Mouse (Mus musculus) lung, postnatal 25 days (tissue): Measurements from ENCODE around the gene Vps13c.

ENCODE experiments used
- DNase-seq: peaks from one replicate; pipeline ENCODE4 v3.0.0; 2022; ENCODE audit warnings: low spot score

The Vps13c gene

GRCm38 (mm10) chr9:67839981-67840859, at the start of gene Vps13c:
TSS of gene Vps13c (plus strand) at chr9:67840396.
- DNase-seq, result peak; percentile 78

DNA sequence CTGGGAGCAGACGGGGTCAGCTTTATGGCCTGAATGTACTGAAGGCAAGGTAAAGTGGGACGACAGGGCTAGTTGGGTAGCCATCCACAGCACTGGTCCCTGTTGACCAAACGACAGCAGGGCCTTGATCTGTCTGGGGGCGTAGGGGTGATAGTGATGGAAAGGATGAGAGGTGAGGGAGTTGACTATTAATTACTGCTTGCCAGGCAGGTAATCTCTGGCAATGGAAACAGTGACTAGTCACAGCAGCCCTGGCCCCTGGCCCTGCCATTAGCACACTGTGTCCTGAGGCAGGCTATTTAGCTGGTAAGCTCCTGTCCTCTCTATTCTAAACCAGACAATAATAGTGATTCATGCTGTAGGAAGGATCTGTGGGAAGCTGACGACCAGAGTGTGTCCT, 47.8 kb upstream of the Vps13c start:
- DNase-seq, result no peak

- DNase-seq, result no peak
Observed at GRCm38 (mm10) chr9:67793501-67793900, 46.7 kb upstream of the Vps13c start.

DNA sequence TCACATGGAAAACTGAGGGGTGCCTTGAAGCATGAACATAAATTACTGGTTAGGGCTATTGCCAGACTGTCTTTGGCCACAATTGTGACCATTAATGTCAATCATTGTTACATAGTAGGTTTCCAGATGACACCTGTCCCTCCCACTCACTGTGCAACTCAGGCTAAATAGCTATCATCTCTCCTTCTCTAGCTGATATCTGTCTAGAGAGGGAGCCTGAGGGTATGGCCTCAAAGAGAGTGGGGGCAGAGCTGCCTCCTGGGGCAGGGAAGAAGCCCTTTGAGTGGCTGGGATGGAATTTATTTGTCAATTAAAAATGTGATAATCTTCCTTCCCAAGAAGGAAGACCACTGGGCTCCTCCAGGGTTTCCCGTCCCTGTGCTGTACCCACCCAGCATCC, 46.0 kb upstream of the Vps13c start:
- no peak for DNase-seq

DNA sequence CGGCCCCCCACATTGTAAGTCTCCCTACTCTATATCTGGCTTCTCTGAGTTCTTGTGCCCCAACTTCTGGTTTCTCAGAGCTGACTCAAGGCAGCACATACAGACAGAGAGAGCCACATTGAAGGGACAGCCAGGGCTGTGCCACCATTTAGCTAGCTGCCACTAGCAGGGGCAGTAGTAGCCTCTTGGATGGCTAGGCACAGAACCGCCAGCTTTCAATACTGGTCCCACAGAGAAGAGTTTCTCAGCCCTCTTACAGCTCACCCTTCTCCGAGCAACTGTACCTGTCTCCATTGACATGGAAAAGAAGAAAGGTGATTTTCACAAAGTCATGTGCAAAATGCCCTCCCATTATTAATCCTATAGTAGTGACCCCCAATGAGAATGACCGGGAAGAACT, 45.5 kb upstream of the Vps13c start:
- DNase-seq, result no peak

GRCm38 (mm10) chr9:67795205-67795675, 45.0 kb upstream of the Vps13c start:
- DNase-seq, result no peak

GRCm38 (mm10) chr9:67799078-67799819, 40.9 kb upstream of the Vps13c start:
- DNase-seq, result no peak

GRCm38 (mm10) chr9:67802241-67802640, 38.0 kb upstream of the Vps13c start:
- peak; percentile 41 for DNase-seq

- no peak for DNase-seq
Observed at GRCm38 (mm10) chr9:67807000-67807399, 33.2 kb upstream of the Vps13c start.

DNA sequence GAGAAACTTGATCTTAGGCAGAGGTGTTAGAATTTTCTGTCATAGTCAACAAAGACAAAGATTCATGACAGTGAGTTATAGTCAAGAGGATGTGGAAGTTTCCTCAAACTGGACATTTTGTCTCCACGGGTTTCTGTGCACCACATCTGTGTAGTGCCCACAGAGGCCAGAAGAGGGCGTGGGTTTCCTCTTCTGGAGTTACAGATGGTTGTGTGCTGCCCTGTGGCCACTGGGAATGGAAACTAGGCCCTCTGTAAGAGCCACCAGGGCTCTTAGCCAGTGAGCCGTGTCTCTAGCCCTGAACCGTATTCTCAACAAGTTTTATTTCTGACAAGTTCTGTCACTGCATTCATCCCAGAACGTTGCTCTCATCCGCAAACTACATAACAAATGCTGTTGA, 29.7 kb upstream of the Vps13c start:
- no peak for DNase-seq

DNA sequence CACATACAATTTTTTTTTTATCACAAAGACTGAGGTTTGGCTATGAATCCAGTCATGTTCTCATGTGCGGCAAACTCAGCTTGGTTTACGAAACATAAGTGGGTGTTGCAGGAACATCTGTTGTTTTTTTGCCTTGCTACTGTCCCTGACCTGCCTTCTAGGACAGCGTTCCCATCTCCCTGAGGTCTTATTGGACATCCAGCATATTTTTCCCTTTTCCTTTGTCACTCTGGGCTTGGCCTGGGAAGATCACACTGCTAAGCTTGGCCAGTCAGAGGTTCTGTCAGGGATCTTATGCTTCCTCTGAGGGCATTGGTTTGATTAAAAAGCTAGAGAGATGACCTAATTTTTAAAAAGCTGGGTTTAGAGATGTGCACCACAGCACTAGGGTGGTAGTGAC, 29.1 kb upstream of the Vps13c start:
- no peak for DNase-seq

DNA sequence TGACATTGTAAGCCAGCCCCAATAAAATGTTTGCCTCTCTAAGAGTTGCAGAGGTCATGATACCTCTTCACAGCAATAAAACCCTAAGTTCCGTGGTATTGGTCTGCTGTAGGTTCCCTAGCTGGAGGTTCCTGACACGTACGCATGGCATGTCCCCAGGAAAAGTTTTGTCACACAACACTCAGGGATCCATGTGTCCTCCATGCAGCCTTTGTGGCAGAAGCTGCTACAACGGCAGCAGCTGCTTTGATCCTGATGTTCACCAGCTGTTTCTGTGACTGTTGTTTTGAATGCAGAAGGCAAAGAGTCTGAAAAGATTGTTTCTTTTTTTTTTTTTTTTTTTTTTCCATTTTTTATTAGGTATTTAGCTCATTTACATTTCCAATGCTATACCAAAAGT, 27.0 kb upstream of the Vps13c start:
- DNase-seq, result no peak

GRCm38 (mm10) chr9:67813665-67814337, 26.4 kb upstream of the Vps13c start:
- DNase-seq, result peak; percentile 80

GRCm38 (mm10) chr9:67816172-67816928, 23.8 kb upstream of the Vps13c start:
- no peak for DNase-seq

GRCm38 (mm10) chr9:67817898-67818667, 22.1 kb upstream of the Vps13c start:
- DNase-seq, result no peak

- DNase-seq, result no peak
Observed at GRCm38 (mm10) chr9:67818668-67818950, 21.6 kb upstream of the Vps13c start.

- no peak for DNase-seq
Observed at GRCm38 (mm10) chr9:67823131-67823530, 17.1 kb upstream of the Vps13c start.

- no peak for DNase-seq
Observed at GRCm38 (mm10) chr9:67825527-67825926, 14.7 kb upstream of the Vps13c start.

GRCm38 (mm10) chr9:67828182-67828581, 12.0 kb upstream of the Vps13c start:
- peak; percentile 72 for DNase-seq

DNA sequence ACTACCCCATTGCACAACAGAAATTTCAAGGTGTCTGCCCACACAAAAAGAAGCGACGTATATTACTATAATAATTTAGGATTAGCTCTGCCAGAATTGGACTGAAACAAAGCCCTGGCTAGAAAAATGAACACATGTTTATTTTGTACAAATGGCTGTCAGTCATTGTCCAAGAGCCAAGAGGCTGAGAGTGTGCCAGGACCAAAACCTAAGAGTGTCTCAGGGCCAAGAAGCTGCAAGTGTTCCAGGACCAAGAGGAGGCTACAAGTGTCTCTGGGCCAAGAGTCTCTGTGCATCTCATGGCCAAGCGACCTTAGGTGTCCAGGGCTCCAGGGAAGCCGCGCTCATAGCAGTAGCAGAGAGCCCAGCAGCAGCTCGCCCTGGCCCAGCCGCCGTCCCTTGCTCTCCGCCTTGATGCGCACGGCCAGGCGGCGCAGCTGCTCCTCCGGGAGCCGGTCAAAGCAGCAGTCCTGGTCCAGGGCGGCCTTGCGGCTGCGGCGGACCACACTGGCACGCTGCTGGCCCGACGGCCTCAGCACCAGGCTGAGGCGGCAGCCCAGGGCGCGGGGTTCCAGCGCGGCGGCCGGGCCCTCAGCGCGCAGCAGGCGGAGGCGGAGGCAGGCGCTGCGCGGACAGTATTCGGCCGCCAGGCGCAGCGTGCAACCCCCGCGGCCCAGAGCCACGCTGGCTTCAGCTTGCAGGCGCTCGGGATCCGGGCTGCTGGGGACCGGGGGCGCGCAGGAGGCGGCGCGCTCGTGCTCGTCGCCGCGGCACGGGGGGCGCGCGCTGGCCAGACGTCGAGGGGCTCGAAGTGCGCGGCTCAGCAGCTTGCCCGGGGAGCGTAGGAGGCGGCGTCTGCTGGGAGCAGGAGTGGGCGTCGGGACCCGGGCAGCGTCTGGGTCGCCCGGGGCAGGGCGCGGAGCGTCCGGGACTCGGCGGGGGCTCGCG, 9.5 kb upstream of the Vps13c start:
- no peak for DNase-seq
